Mouse (Mus musculus) cerebellum, postnatal 25 days (tissue): ENCODE data around the gene Wdr18.

Experiments used
- DNase-seq, 2 experiments: peaks; one replicate each; pipeline ENCODE4 v3.0.0; 2021; ENCODE audit warnings: mixed read lengths in 2 of 2

Gene Wdr18

DNA sequence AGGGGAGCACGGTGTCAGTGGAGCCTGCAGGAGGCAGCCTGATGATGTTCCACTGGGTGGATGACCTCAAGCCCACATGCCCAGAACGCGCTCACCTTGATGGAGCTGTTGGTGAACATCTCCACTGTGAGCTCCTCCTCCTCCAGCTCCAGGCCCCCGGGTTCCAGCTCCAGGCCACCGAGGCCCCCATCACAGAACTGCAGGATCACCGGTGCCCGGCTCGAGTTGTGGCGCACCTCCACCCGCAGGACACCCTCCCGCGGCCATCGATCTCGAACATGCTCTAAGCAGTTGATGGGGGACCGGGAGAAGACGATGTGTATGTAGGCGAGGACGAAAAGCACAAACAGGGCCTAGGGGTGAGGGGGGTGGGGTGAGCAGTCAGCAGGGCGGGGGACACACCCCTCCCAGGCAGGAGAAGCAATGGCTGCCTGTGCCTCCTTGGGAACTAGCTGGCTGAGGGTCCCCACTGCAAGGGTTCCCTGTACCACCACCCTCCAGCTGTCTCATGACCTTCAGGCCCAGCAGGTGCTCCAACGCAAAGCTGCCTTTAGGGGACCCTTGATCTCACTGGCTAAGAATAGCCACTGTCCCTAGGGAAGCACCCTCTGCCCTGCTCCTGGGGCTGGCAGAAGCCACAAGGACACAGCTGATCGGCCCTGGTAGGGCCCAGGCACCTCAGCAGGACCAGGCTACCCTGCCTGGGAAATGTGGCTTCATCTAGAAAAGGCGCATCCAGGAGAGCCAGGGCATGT lies 19.6 kb downstream of the Wdr18 start:
- DNase-seq = peak in 1 of 2 experiments; percentile 27

- DNase-seq = no peak
These were observed 23.3 kb downstream of the Wdr18 start for GRCm38 (mm10) chr10:79983205-79983604.

DNA sequence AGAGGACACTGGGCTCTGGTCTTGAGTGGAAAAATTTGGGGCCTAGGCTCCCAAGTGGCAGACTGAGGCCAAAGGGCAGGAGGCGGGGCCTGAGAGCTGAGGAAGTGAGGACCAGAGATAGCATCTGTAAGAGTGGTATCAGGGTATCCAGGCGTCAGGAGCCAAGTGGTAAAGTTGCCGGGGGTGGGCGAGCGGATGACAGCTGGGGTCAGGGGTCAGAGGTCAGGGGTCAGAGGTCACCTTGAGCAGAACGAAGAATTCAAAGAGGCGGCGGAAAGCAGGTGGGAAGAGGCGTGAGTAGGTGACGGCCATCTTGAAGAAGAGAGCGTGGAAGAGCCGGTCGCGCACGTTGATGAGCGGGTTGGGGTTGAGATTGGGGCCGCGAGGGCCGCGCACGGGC lies 23.7 kb downstream of the Wdr18 start:
- DNase-seq = peak; percentile 76 to 82

GRCm38 (mm10) chr10:79984195-79984816 lies 24.4 kb downstream of the Wdr18 start, which contains the start of gene Tmem259:
Gene Tmem259 (minus strand): TSS chr10:79984330.
- DNase-seq = peak; percentile 88 to 92

- DNase-seq = peak; percentile 94 to 96
These were observed 24.9 kb downstream of the Wdr18 start for GRCm38 (mm10) chr10:79984871-79985270.

GRCm38 (mm10) chr10:79985334-79986231 lies 25.6 kb downstream of the Wdr18 start:
- DNase-seq = peak; percentile 83 to 84

DNA sequence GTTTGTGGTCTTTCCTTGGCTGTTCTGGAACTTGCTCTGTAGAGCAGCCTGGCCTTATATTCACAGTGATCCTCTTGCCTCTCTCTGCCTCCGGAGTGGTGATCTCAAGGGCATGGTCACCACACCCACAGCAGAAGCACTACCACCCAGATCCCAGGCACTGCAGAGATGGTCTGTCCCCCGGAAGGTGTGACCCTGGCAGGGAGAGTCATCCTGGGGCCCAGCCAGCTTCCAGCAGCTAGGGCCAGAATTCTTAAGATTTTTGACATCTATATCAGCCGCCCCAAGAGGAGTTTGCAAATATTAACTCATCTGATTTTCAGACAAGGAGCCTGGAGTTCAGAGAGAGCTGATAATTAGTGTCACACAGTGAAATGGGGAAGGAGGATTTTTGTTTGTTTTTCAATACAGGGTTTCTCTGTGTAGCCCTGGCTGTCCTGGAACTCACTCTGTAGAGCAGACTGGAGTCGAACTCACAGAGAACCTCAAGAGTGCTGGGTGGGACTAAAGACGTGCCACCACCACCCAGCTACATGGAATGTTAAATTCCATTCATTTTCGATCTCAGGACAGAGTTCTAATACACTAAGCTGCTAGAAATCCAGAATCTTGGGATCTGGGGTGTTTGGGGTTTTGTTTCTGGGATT lies 26.4 kb downstream of the Wdr18 start:
- peak; percentile 59 to 66 for DNase-seq

GRCm38 (mm10) chr10:79986963-79987362 lies 27.0 kb downstream of the Wdr18 start:
- peak; percentile 92 to 96 for DNase-seq

GRCm38 (mm10) chr10:79987771-79988505 lies 28.0 kb downstream of the Wdr18 start:
- DNase-seq = no peak

DNA sequence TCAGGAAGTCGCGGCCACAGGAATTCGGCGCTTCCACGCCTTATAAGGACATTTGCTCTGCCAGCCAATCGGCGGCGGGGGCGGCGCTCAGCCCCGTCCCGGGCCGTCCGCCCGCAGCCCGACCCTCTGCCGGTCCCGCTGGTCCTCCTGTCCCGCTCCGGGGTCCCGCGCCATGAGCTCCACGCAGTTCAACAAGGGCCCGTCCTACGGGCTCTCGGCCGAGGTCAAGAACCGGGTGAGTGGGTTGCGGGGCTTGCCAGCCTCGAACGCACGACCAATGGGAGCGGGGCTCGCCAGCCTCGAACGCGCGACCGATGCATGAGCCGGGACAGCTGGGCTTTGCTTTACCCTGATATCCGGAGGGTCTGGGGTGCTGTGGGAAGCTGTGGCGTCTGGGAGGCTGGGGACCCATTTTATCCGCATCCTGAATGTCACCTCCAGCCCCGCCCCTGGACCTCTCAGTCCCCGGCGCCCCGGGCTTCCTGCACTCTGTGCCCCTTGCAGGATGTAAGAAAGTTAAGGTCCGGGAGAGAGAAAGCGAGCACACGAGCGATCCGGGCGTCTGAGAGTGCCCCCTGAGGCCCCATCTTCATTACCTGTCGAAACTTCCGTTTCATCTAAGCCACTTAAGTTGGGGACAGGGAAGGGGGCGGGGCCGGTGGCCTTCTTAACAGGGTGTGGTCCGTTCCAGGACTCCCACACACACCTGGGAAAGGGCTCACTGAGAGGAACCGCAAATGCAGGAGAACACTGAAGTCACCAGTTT lies 28.7 kb downstream of the Wdr18 start, which contains the start of gene Cnn2:
Gene Cnn2 (plus strand): TSS at position 79 of the 766 bp plus-strand sequence.
- peak in 1 of 2 experiments; percentile 42 for DNase-seq

GRCm38 (mm10) chr10:79989272-79989786 lies 29.4 kb downstream of the Wdr18 start:
- DNase-seq = no peak

DNA sequence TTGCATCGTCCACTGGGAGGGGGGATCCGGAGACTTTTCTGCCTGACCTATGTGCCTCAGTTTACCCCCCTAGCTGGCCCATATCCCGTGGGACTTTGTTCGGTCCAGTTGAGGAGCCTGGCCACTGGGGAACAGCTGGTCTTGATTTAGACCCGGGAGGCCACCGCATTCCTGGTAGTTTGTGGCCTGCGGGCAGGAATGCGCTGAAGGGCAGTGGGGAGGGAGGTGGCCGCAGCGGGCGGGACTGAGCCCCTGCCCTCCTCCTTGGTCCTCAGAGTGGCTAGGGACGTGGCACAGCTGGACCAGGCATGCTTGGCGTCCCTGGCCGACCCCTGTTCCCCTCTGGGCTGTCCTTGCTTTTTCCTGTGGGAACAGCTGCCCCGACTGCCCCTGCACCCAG lies 29.9 kb downstream of the Wdr18 start:
- no peak for DNase-seq

- DNase-seq = no peak
These were observed 31.1 kb downstream of the Wdr18 start for GRCm38 (mm10) chr10:79991099-79991498.

- peak in 1 of 2 experiments; percentile 27 for DNase-seq
These were observed 31.6 kb downstream of the Wdr18 start for GRCm38 (mm10) chr10:79991548-79991947.

DNA sequence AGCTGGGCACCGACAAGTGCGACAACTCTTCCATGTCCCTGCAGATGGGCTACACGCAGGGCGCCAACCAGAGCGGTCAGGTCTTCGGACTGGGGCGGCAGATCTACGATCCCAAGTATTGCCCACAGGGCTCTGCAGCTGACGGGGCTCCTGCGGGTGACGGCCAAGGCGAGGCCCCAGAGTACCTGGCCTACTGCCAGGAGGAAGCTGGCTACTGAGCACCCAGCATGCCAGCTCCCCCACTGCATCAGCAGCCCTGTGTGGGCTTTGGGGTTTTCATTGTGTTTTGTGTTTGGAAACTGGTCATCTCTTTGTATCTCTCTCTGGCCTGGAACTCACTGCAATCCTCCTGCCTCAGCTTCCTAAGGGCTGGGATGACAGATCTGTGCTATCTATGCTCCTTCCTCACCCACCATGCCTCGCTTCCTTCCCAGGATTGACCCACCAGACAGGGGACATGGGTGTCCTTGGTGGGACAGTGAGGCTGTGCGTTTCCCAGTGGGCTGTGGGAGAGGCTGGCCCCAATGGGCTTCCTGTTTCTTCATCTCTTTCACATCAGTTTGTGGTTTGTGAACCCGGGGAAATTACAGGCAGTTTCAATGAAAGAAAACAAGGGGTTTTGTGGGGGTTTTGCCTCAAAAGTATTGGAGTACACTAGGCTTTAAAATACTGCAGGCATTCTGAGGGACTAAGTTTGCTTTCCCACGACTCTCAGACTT lies 34.6 kb downstream of the Wdr18 start:
- DNase-seq = peak in 1 of 2 experiments; percentile 55

DNA sequence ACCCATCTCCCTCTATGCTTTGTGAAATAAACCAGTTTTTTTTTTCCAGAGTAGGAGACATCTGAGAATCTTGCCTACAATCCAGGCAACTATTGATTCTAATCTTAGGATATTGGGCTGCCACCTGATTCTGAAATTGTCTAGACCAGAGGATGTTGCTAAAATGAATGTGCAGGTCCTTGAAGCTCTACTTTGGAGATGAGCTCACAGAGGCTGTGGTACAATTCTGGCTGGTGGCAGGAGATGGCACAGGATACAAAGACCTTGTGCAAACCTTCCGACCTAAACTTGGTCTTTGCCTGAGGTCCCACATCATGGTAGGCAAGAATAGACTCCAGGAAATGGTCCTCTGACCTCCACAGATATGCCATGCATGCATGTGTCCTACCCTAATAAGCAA lies 35.7 kb downstream of the Wdr18 start:
- no peak for DNase-seq

GRCm38 (mm10) chr10:79996272-79997033 lies 36.5 kb downstream of the Wdr18 start, which contains the start of gene Abca7:
Gene Abca7 (plus strand): TSS chr10:79996494.
- DNase-seq = peak; percentile 98 to 100

DNA sequence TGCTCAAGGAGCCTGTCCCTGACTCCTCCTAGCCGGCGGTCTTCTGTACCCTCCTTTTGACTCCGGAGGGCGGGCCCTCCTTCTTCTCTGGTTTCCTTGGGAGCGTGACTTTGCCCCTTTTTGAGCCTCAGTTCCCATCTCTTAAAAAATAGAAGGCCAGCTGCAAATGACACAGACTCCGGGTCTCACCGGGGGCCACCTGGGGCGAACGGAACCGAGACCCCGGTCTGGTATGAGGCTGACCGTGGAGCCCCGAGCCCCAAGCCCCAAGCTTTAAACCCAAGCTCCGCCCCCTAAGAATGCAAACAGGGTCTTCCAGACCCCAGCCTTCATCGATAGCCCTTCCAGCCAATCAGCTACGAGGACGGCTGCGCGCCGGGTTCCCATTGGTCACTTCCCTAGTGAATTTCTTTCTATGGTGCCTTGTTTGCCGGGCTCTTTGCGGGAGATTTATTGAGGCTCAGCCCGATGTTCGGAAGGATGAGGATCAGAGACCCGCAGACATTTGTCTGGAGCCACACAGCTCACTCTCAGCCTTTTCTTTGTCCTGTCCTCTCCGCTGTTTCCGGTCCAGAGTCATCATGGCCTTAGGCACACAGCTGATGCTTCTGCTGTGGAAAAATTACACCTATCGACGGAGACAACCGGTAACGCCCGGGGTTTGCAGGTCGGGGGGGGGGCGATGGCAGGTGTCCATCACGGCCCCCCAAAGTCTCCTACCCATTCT lies 37.2 kb downstream of the Wdr18 start:
- peak; percentile 86 to 87 for DNase-seq
